Mouse (Mus musculus) layer of hippocampus, adult 8-10 months (tissue): ENCODE results near the gene Dhrs1. TPM values are rescaled to one million over a fixed set of nuclear protein-coding genes. Genes with fewer than 3 reads are reported as not detected.
A peak's percentile ranks its signal among the peaks of the same experiment; 100 is the strongest.

Source experiments
- DNase-seq, 2 experiments: peaks; one replicate each; pipeline ENCODE4 v3.0.0; 2022; ENCODE audit warnings: low spot score in 2 of 2
- total RNA-seq, 4 experiments: library from RNA; stranded (reverse); gene quantifications; 2 replicates each; pipeline ENCODE4 v1.2.4; 2022

Dhrs1 gene
- total RNA-seq, 4 experiments from 2014 or later: 86.6 to 148 (median 116) TPM

GRCm38 (mm10) chr14:55721700-55722437, 23.6 kb downstream of the Dhrs1 start, which contains the start of gene Rabggta:
Rabggta (minus strand) TSS chr14:55722263.
- peak; percentile 88 to 93 for DNase-seq

DNA sequence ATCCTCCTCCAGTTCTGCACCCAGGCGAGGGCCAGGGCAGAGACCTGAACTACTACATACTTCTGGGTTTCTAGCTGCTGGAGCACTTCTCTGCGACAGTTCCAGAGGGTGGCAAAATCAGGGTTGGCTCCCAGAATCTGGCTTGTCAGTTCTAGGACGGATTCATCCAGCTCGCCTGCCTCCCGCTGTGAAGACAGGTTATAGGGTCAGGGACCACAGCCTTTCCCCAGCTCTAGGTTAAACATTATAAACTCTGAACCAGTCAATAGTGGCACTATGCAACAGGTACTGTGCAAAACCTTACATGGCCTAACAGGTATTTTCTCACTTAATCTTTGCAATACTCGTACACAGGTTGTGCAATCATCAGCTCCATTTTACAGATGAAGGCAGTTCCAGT, 24.4 kb downstream of the Dhrs1 start:
- no peak for DNase-seq

GRCm38 (mm10) chr14:55720666-55721065, 24.8 kb downstream of the Dhrs1 start:
- no peak for DNase-seq

DNA sequence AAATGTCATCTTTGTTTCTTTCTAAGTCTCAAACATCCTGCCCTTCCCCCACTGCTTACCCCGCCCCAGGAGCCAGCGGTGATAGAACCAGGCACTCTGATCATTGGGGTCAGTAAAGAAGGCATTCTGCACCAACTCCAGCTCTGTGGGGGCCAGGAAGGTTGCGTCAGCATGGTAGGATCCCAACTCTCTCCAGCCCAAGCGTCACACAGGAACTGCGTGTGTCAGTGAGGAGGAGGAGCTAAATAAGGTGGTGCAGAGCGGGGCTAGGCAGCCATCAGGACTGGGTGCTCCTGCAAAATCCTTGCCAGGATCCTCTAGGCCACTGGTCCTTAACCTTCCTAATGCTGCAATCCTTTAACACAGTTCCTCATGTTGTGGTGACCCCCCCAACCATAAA, 25.8 kb downstream of the Dhrs1 start:
- DNase-seq: no peak

DNA sequence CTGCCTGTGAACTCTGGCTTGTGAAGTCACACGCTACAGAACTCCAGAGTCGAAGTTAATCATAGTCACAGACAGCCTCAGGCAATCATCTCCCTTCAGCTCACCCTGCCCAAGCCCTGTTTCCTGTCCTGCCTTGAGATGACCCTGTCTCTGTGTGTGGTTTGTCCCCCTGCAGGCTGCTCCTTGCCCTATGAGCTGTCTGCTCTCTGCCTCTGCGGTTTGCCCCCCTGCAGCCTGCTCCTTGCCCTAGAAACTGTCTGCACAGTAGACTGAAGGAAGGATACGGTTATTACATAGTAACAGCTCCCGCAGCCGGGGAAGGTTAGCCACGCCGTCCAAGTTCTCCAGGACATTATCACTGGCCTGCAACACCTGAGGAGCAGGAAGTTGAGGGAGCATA, 28.6 kb downstream of the Dhrs1 start:
- DNase-seq: no peak

- no peak for DNase-seq
Observed at GRCm38 (mm10) chr14:55716271-55716670, 29.2 kb downstream of the Dhrs1 start.

- no peak for DNase-seq
Observed at GRCm38 (mm10) chr14:55714893-55715292, 30.6 kb downstream of the Dhrs1 start.

DNA sequence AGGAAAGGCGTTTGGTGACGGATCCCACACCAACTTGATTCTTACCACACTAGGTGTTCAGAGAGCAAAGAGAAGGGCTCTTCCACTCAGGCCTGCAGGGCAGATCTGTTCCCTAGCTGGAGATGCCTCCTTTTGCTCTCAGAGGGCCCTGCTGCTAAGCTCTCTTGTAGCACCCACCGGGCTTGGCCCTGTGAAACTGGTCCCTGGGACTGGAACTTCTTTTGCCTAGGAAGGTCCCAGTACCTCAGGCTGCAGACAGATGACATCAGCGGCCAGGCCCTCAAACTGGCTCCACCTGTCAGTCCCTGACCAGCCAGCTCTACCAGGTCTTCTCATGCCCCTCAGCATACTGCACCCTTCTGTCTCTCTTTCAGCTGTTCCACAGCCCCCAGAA, 31.8 kb downstream of the Dhrs1 start, which contains the start of gene Tgm1:
TSS of gene Tgm1 (minus strand) at position 198 of the 394 bp plus-strand sequence.
- no peak for DNase-seq

- no peak for DNase-seq
Observed at GRCm38 (mm10) chr14:55713007-55713728, 32.3 kb downstream of the Dhrs1 start.

DNA sequence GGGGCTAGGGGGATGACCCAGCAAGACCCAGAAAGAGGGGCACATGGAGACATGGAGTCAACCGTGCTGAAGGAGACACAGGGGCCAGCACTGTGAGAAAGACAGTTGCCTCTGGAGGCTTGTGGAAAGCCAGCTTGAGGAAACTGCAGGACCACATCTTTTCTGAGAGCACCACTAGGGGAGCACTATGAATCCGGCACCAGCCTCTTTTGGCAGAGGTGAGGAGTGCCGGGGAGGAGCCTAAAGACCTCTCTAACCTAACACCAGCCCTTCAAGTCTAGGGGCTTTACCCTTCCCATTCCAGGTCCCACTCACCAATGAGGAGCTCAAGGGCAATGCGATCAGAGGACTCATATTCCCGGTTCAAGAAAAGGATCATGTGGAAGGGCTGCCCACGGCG, 33.7 kb downstream of the Dhrs1 start:
- DNase-seq: no peak

DNA sequence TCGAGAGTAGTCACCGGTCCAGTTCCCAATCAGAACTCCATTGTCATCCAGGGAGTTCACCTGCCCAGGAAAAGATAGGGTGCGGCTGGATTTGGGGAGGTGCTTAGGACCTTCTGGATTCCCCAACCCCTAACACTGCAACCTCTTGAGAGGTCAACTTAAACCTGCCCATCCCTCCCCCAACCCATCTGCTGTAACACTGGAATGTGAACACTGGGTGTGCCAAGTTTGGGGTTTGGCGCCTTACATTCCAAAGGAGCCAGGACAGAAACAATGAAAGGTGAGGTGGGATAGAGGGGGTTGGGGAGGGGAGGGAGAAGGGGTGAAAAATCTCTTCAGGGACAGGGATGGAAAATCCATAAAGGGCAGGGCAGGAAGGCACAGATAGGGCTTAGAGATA, 36.0 kb downstream of the Dhrs1 start:
- no peak for DNase-seq

GRCm38 (mm10) chr14:55707397-55707796, 38.1 kb downstream of the Dhrs1 start:
- DNase-seq: no peak

GRCm38 (mm10) chr14:55706051-55706600, 39.4 kb downstream of the Dhrs1 start:
- no peak for DNase-seq

DNA sequence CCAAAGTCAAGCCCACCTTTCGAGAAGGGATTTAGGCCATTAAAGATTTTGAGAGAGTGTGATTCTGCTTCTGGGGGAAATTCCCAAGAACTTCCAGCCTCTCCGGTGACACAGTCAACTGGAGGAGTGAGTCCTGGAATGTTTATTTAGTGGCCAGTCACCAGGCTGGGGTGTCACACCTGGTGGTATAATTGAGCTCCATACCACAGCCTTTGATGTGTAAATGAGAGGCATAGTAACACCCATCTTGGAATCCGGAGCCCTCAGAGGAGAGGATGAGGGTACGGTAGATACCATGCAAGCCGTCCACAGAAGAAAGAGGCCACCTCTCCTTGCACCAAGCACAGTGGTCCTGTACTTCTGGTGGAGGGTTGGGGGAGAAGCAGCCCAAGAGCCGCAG, 42.7 kb downstream of the Dhrs1 start:
- no peak for DNase-seq

GRCm38 (mm10) chr14:55701131-55701530, 44.4 kb downstream of the Dhrs1 start:
- DNase-seq: no peak

GRCm38 (mm10) chr14:55697226-55697625, 48.3 kb downstream of the Dhrs1 start:
- no peak for DNase-seq

- no peak for DNase-seq
Observed at GRCm38 (mm10) chr14:55689433-55689832, 56.1 kb downstream of the Dhrs1 start.

Other genes starting within 250 kb of the Dhrs1 start
- gene Cpne6, start 235.2 kb downstream of the Dhrs1 start, total RNA-seq: 100 to 1,000 TPM; 607 to 653 (median 629) TPM
- 1 to 10 TPM; 1.5 to 3.6 (median 2.1) TPM for gene Nrl, start 220.7 kb downstream of the Dhrs1 start, total RNA-seq
- gene Pck2, start 205.4 kb downstream of the Dhrs1 start, total RNA-seq: 10 to 100 TPM; 43.4 to 61.5 (median 50.3) TPM
- gene Dcaf11, start 185.7 kb downstream of the Dhrs1 start, total RNA-seq: 10 to 100 TPM; 74.0 to 93.1 (median 82.3) TPM
- 1 to 10 TPM in 2 of 4 experiments, under 1 TPM in 1, not detected in 1; 0.94 to 2.0 (median 1.4) TPM for gene A730061H03Rik, start 185.3 kb downstream of the Dhrs1 start, total RNA-seq
- not detected for gene Fitm1, start 170.1 kb downstream of the Dhrs1 start, total RNA-seq
- gene Psme1, start 167.6 kb downstream of the Dhrs1 start, total RNA-seq: 10 to 100 TPM; 57.9 to 75.0 (median 67.3) TPM
- gene Emc9, start 160.4 kb downstream of the Dhrs1 start, total RNA-seq: 10 to 100 TPM; 48.3 to 57.7 (median 53.8) TPM
- 10 to 100 TPM; 57.2 to 74.4 (median 69.8) TPM for gene Psme2, start 154.6 kb downstream of the Dhrs1 start, total RNA-seq
- gene Rnf31, start 154.0 kb downstream of the Dhrs1 start, total RNA-seq: 10 to 100 TPM; 36.5 to 56.0 (median 45.5) TPM
- gene Irf9, start 142.1 kb downstream of the Dhrs1 start, total RNA-seq: 10 to 100 TPM; 15.4 to 19.1 (median 17.9) TPM
- 1 to 10 TPM; 1.1 to 2.8 (median 1.4) TPM for gene Rec8, start 127.7 kb downstream of the Dhrs1 start, total RNA-seq
- gene Ipo4, start 109.7 kb downstream of the Dhrs1 start, total RNA-seq: 100 to 1,000 TPM; 121 to 153 (median 140) TPM
- gene Gm49378, start 107.8 kb downstream of the Dhrs1 start, total RNA-seq: 1 to 10 TPM; 4.2 to 7.5 (median 5.5) TPM
- gene Tm9sf1, start 101.9 kb downstream of the Dhrs1 start, total RNA-seq: 10 to 100 TPM; 40.6 to 49.6 (median 44.7) TPM
- gene Tssk4, start 95.5 kb downstream of the Dhrs1 start, total RNA-seq: 1 to 10 TPM; 1.2 to 1.9 (median 1.7) TPM
- 10 to 100 TPM; 47.1 to 51.1 (median 49.6) TPM for gene Mdp1, start 85.2 kb downstream of the Dhrs1 start, total RNA-seq
- 10 to 100 TPM; 25.2 to 31.1 (median 28.6) TPM for gene Gmpr2, start 73.7 kb downstream of the Dhrs1 start, total RNA-seq
- 100 to 1,000 TPM; 290 to 309 (median 300) TPM for gene Nedd8, start 73.6 kb downstream of the Dhrs1 start, total RNA-seq
- 10 to 100 TPM; 12.2 to 20.8 (median 16.0) TPM for gene Tinf2, start 63.9 kb downstream of the Dhrs1 start, total RNA-seq
- gene Tgm1, start 31.8 kb downstream of the Dhrs1 start, total RNA-seq: 1 to 10 TPM in 2 of 4 experiments, not detected in 2; 5.4 to 8.2 TPM
- gene Rabggta, start 23.4 kb downstream of the Dhrs1 start, total RNA-seq: 10 to 100 TPM; 42.8 to 53.5 (median 44.8) TPM
- gene Nop9, start within 50 bp of the Dhrs1 start, total RNA-seq: 10 to 100 TPM; 11.8 to 14.0 (median 13.1) TPM
- 1 to 10 TPM; 1.4 to 3.0 (median 1.7) TPM for gene Cideb, start 12.8 kb upstream of the Dhrs1 start, total RNA-seq
- under 1 TPM in 3 of 4 experiments, not detected in 1; 0.16 to 0.23 (median 0.22) TPM for gene Ltb4r2, start 15.7 kb upstream of the Dhrs1 start, total RNA-seq
- under 1 TPM in 1 of 4 experiments, not detected in 3; 0.32 TPM for gene Ltb4r1, start 20.3 kb upstream of the Dhrs1 start, total RNA-seq
- 1 to 10 TPM; 3.4 to 6.8 (median 4.8) TPM for gene Adcy4, start 38.4 kb upstream of the Dhrs1 start, total RNA-seq
- gene Ripk3, start 43.2 kb upstream of the Dhrs1 start, total RNA-seq: 1 to 10 TPM in 1 of 4 experiments, under 1 TPM in 2, not detected in 1; 0.95 to 3.4 (median 0.99) TPM
- gene Nfatc4, start 77.5 kb upstream of the Dhrs1 start, total RNA-seq: 1 to 10 TPM; 1.4 to 2.0 (median 1.7) TPM
- 10 to 100 TPM in 2 of 4 experiments, 1 to 10 TPM in 2; 6.4 to 10.9 (median 9.3) TPM for gene Nynrin, start 108.3 kb upstream of the Dhrs1 start, total RNA-seq
- under 1 TPM; 0.20 to 0.43 (median 0.33) TPM for gene Cbln3, start 138.7 kb upstream of the Dhrs1 start, total RNA-seq
- gene Khnyn, start 139.3 kb upstream of the Dhrs1 start, total RNA-seq: 10 to 100 TPM; 13.4 to 14.0 (median 13.7) TPM
- 10 to 100 TPM; 66.0 to 86.3 (median 78.8) TPM for gene Sdr39u1, start 154.6 kb upstream of the Dhrs1 start, total RNA-seq
- gene Cma1, start 199.0 kb upstream of the Dhrs1 start, total RNA-seq: under 1 TPM in 1 of 4 experiments, not detected in 3; 0.39 TPM
- gene Cma2, start 205.3 kb upstream of the Dhrs1 start, total RNA-seq: not detected